Mouse (Mus musculus): ENCODE measurements around the gene P4htm. TPM values are rescaled to one million over a fixed set of nuclear protein-coding genes. Genes with fewer than 3 reads are reported as not detected.

P4htm gene
- total and polyA plus RNA-seq, 3 experiments: 0.08 to 0.22 TPM; not detected in 1

- peaks cover 8% of the 10 kb centered on the region; the same call in 1 of the 2 replicates for H3K79me2 ChIP-seq (ENCODE audit: control insufficient read depth, insufficient read depth, low read length, poor library complexity)
- no peaks in the 10 kb centered on the region for H3K27me3 ChIP-seq (ENCODE audit: control insufficient read depth in 1 of 2, insufficient read depth in 2 of 2, low read length in 2 of 2)
- TF ChIP-seq ETS1 (IDR thresholded peaks at IDR 0.05; ENCODE audit: low read depth, low read length) (no peak), KAT2A (conservative IDR thresholded peaks at IDR 0.05; ENCODE audit: low read depth, low read length) (no peak), GATA1 (IDR thresholded peaks at IDR 0.05; ENCODE audit: low read depth, low read length) (no peak), POLR2A (IDR thresholded peaks at IDR 0.05; ENCODE audit: control insufficient read depth in 1 of 2, insufficient read depth in 1 of 2, low read depth in 1 of 2, low read length in 2 of 2, poor library complexity in 1 of 2) (no peak), RAD21 (IDR thresholded peaks at IDR 0.05; ENCODE audit: low read depth, low read length) (no peak), MEF2A (IDR thresholded peaks at IDR 0.05; ENCODE audit: extremely low read depth, insufficient replicate concordance, low read depth, low read length, poor library complexity, severe bottlenecking) (no peak), CHD2 (IDR thresholded peaks at IDR 0.05; ENCODE audit: low read length) (no peak), CHD1 (IDR thresholded peaks at IDR 0.05; ENCODE audit: low read depth, low read length) (no peak), MAX (IDR thresholded peaks at IDR 0.05; ENCODE audit: low read length) (no peak), SMC3 (IDR thresholded peaks at IDR 0.05; ENCODE audit: low read depth, low read length) (no peak), ZMIZ1 (IDR thresholded peaks at IDR 0.05; ENCODE audit: low read depth, low read length) (no peak), TCF12 (IDR thresholded peaks at IDR 0.05; ENCODE audit: low read depth, low read length) (no peak)
- H3K4me3 ChIP-seq (ENCODE audit: control insufficient read depth in 1 of 2, insufficient read depth in 1 of 2, low read depth in 2 of 2, low read length in 2 of 2): no peak overlapping the region
- H3K4me1 ChIP-seq (ENCODE audit: control insufficient read depth in 1 of 2, insufficient read depth in 2 of 2, low read length in 2 of 2): no peaks in the 10 kb centered on the region; a peak in 1 of 4 replicates
- H3K36me3 ChIP-seq (ENCODE audit: control insufficient read depth in 1 of 2, insufficient read depth in 2 of 2, low read length in 2 of 2): peaks cover 2 to 62% of the 10 kb centered on the region in 2 experiments; a peak in 2 of 4 replicates
- H3K9me3 ChIP-seq (replicated peaks; ENCODE audit: insufficient read depth, low read length): no peaks in the 10 kb centered on the region
- no peak overlapping the region for H3K9ac ChIP-seq (ENCODE audit: control insufficient read depth, low read depth, low read length, poor library complexity, severe bottlenecking)
- H3K27ac ChIP-seq (ENCODE audit: control insufficient read depth, low read depth, low read length): no peak overlapping the region
- no peak for DNase-seq (ENCODE audit: low read depth, low spot score)
Measured at GRCm38 (mm10) chr9:108540846-108541245, 56.6 kb downstream of the P4htm start.

DNA sequence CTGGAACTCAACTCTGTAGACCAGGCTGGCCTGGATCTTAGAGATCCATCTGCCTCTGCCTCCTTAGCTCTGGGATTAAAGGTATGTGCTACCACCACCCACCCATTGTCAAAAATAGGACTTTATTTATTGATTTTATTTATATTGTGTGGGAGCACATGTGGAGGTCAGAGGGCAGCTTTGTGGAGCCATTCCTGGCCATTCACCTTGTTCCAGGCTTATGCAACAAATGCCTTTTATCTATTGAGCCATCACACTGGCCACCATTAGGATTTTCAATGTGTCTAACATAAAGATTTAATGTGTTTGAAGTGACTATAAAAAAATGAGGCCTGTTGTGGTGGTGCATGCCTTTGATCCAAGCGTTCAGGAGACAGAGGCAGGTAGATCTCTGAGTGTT lies 66.0 kb downstream of the P4htm start:
- Histone ChIP-seq H3K79me2 (ENCODE audit: control insufficient read depth, insufficient read depth, low read length, poor library complexity) (peaks cover 19% of the 10 kb centered on the region), H3K4me3 (ENCODE audit: control insufficient read depth in 1 of 2, insufficient read depth in 1 of 2, low read depth in 2 of 2, low read length in 2 of 2) (no peak overlapping the region), H3K9me3 (replicated peaks; ENCODE audit: insufficient read depth, low read length) (no peaks in the 10 kb centered on the region), H3K9ac (ENCODE audit: control insufficient read depth, low read depth, low read length, poor library complexity, severe bottlenecking) (no peak overlapping the region), H3K27me3 (ENCODE audit: control insufficient read depth in 1 of 2, insufficient read depth in 2 of 2, low read length in 2 of 2) (no peaks in the 10 kb centered on the region), H3K36me3 (ENCODE audit: control insufficient read depth in 1 of 2, insufficient read depth in 2 of 2, low read length in 2 of 2) (peaks cover 2 to 44% of the 10 kb centered on the region in 2 experiments; a peak in 2 of 4 replicates), H3K4me1 (ENCODE audit: control insufficient read depth in 1 of 2, insufficient read depth in 2 of 2, low read length in 2 of 2) (no peaks in the 10 kb centered on the region; a peak in 1 of 4 replicates), H3K27ac (ENCODE audit: control insufficient read depth, low read depth, low read length) (no peak overlapping the region)
- TF ChIP-seq E2F4 (IDR thresholded peaks at IDR 0.05; ENCODE audit: borderline replicate concordance, low read depth, low read length) (no peak), UBTF (IDR thresholded peaks at IDR 0.05; ENCODE audit: borderline replicate concordance, insufficient read depth, low read depth, low read length) (no peak), KAT2A (conservative IDR thresholded peaks at IDR 0.05; ENCODE audit: low read depth, low read length) (no peak), ZNF384 (IDR thresholded peaks at IDR 0.05; ENCODE audit: low read depth, low read length) (no peak), TBP (IDR thresholded peaks at IDR 0.05; ENCODE audit: low read depth, low read length) (no peak), MAZ (IDR thresholded peaks at IDR 0.05; ENCODE audit: low read depth, low read length) (no peak), RCOR1 (IDR thresholded peaks at IDR 0.05; ENCODE audit: low read depth, low read length) (no peak), ZMIZ1 (IDR thresholded peaks at IDR 0.05; ENCODE audit: low read depth, low read length) (no peak), NELFE (IDR thresholded peaks at IDR 0.05; ENCODE audit: low read depth, low read length) (no peak), TAL1 (IDR thresholded peaks at IDR 0.05; ENCODE audit: low read length) (no peak), CHD2 (IDR thresholded peaks at IDR 0.05; ENCODE audit: low read length) (no peak), BHLHE40 (IDR thresholded peaks at IDR 0.05; ENCODE audit: borderline replicate concordance, low read depth, low read length) (no peak)
- no peak for DNase-seq (ENCODE audit: low read depth, low spot score)
